Mouse (Mus musculus) C2C12 (cell line): ENCODE results near the gene Ptov1. TPM values are rescaled to one million over a fixed set of nuclear protein-coding genes. Genes with fewer than 3 reads are reported as not detected.

ENCODE experiments used
- H3K27me3 ChIP-seq: one replicate; pipeline ENCODE4 v1.6.1; 2011; ENCODE audit not compliant: control insufficient read depth, insufficient read depth, insufficient read length
- H3K36me3 ChIP-seq: one replicate; pipeline ENCODE4 v1.6.1; 2011; ENCODE audit not compliant: control insufficient read depth, insufficient read depth
- H3K4me3 ChIP-seq: one replicate; pipeline ENCODE4 v1.5.1; 2011; ENCODE audit warnings: mild to moderate bottlenecking, control low read depth; ENCODE audit not compliant: poor library complexity, insufficient read depth, severe bottlenecking
- H3K79me2 ChIP-seq: one replicate; pipeline ENCODE4 v1.6.1; 2011; ENCODE audit not compliant: control insufficient read depth, insufficient read depth
- H3K79me3 ChIP-seq: one replicate; pipeline ENCODE4 v1.6.1; 2011; ENCODE audit warnings: low read depth, control low read depth
- H3ac ChIP-seq: one replicate; pipeline ENCODE3; 2011; ENCODE audit warnings: low read depth; ENCODE audit not compliant: control insufficient read depth, insufficient read length
- CEBPB ChIP-seq: IDR thresholded peaks from one replicate; pipeline ENCODE4 v1.6.1; 2011; ENCODE audit warnings: low read depth, mild to moderate bottlenecking, control low read depth, moderate library complexity
- CTCF ChIP-seq: IDR thresholded peaks from one replicate; pipeline ENCODE4 v1.5.1; 2011; ENCODE audit not compliant: control insufficient read depth, insufficient read depth, insufficient read length
- FOSL1 ChIP-seq: IDR thresholded peaks from one replicate; pipeline ENCODE4 v1.8.0; 2011; ENCODE audit warnings: mild to moderate bottlenecking, low read length; ENCODE audit not compliant: poor library complexity, insufficient read depth, severe bottlenecking
- MAX ChIP-seq: IDR thresholded peaks from one replicate; pipeline ENCODE4 v1.6.1; 2011; ENCODE audit warnings: mild to moderate bottlenecking, control low read depth
- MYOD1 ChIP-seq: IDR thresholded peaks from one replicate; pipeline ENCODE4 v1.6.1; 2011; ENCODE audit warnings: low read depth; ENCODE audit not compliant: control insufficient read depth, insufficient read length
- MYOG ChIP-seq: IDR thresholded peaks from one replicate; pipeline ENCODE4 v1.6.1; 2011; ENCODE audit not compliant: control insufficient read depth, insufficient read length; ENCODE audit errors: extremely low read depth
- USF1 ChIP-seq: IDR thresholded peaks from one replicate; pipeline ENCODE4 v1.6.1; 2011; ENCODE audit warnings: low read depth, mild to moderate bottlenecking, control low read depth, moderate library complexity
- polyA plus RNA-seq: library from polyadenylated mRNA; unstranded; fragments of >200 nt; fragmentation: generic; extraction: Trizol; gene quantifications from one replicate; pipeline ENCODE4 v1.2.1, GENCODE M21; 2012; ENCODE audit warnings: missing spikeins

The Ptov1 gene
- polyA plus RNA-seq, 1 experiment = 221 TPM

DNA sequence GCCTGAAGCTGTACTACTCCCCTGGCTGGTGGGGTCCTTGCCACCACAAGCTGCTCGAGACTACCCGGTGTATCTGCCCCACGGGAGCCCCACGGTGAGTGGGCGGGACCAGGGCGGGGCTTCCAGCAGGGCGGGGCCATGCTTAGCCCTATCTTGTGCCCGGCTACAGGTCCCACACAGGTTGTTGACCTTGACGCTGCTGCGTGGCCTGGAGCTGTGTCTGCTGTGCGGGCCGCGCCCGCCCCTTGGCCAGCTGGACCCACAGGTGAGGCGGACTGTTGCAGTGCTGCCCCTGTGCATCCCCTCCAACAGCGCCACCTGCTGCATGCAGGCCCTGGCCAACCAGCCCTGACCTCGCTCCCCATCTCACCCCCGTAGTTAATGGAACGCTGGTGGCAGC, 29.0 kb upstream of the Ptov1 start:
- Histone ChIP-seq H3K27me3 (no peaks in the 10 kb centered on the region), H3K4me3 (no peak overlapping the region), H3ac (no peak overlapping the region), H3K36me3 (peaks cover 6% of the 10 kb centered on the region), H3K79me2 (no peaks in the 10 kb centered on the region), H3K79me3 (no peaks in the 10 kb centered on the region)
- TF ChIP-seq CEBPB (no peak), CTCF (no peak), FOSL1 (no peak), MYOG (no peak), USF1 (no peak), MYOD1 (no peak), MAX (no peak)

DNA sequence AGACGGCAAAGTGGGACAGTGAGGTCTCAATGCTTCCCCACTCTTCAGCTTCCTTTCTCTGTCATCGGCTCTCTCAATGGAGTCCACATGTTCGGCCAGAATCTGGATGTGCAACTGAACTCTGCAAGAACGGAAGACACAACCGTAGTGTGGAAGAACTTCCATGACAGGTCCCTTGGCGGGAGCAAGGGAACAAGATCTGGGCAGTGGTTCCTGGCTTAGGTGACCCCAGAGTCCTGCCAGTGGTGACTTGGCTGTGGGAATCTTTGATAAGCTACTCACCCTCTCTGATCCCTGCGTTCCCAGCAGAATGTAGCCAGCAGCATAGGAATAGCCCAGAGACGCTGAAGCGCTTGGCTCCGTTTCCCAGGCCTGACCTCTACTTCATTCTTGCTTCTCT, 26.9 kb upstream of the Ptov1 start:
- peaks cover 7% of the 10 kb centered on the region for H3K79me2 ChIP-seq
- TF ChIP-seq MAX (no peak), FOSL1 (no peak), MYOG (no peak), MYOD1 (no peak), CTCF (no peak), CEBPB (no peak), USF1 (no peak)
- no peaks in the 10 kb centered on the region for H3K27me3 ChIP-seq
- no peaks in the 10 kb centered on the region for H3K36me3 ChIP-seq
- H3K4me3 ChIP-seq = peak overlapping the region; percentile 45
- H3K79me3 ChIP-seq = peaks cover 6% of the 10 kb centered on the region
- peak overlapping the region; percentile 72 for H3ac ChIP-seq

DNA sequence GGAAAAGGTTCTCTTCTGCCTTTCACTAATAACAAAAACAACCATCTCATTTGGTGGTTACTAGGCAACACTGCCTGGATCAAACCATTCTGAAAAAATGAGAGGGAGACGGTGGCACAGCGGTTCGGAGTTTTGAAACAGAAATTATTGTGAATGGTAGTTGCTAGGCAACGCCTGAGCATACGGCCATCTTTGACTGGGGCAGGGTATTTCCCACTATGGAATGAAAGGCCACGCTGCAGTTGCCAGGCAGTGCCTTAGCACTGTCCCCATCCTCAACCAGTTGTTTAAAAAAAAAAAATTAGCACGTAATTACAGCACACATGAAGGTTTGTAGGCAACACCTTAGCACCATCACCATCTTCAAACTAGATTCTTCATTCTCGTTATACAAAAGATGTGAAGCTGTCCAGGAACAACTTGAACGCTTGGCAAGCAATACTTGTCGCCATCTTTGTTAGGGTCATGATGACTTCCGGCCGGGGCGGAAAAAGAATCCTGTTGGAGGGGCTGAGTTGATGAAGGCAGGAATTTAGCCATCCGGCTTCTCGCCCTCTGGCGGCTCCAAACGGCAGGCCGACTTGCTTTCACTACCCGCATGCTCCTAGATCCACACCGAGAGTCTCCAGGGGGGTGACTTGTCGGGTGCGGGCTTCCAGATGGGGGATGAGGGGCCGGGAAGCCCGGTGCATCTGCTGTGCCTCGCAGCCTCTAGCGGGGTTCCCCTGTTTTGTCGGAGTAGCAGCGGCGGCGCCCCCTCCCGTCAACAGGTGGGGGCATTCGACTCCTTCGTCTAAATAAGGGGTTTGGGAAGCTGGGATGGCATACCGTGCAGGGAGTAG, 26.2 kb upstream of the Ptov1 start, which contains the start of gene Fuz:
Gene Fuz, plus strand, starts transcription at position 487 of the 842 bp plus-strand sequence.
- Histone ChIP-seq H3ac (peak within 1 kb of the TSS; percentile 72), H3K79me3 (peaks cover 12% of the 10 kb centered on the region), H3K4me3 (peak within 1 kb of the TSS; percentile 45), H3K79me2 (peaks cover 14% of the 10 kb centered on the region), H3K36me3 (no peaks in the 10 kb centered on the region), H3K27me3 (no peaks in the 10 kb centered on the region)
- TF ChIP-seq MAX (no peak), MYOG (no peak), USF1 (no peak), CTCF (peak; percentile 12), MYOD1 (no peak)

DNA sequence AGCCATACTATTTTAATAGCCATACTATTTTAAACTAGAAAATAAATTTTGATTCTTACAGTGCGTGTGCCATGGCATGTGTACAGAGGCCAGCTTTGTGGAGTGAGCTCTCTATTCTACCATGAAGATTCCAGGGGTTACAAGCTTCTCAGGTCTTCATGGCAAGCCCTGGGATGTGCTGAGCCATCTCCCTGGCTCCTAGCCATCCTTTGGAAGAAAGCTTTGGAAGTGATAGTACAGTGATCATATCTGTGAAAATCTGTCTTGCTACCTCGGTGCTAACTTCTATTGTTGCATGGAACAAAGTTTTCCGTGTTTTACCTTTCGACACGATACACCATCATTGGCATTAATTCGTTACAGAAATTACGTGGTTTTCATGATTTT, 25.6 kb upstream of the Ptov1 start:
- Histone ChIP-seq H3ac (no peak overlapping the region), H3K79me2 (peaks cover 20% of the 10 kb centered on the region), H3K79me3 (peaks cover 17% of the 10 kb centered on the region), H3K4me3 (no peak overlapping the region), H3K27me3 (no peaks in the 10 kb centered on the region), H3K36me3 (no peaks in the 10 kb centered on the region)
- no peak for TF ChIP-seq FOSL1
- no peak for TF ChIP-seq CTCF
- TF ChIP-seq MYOD1 = no peak
- no peak for TF ChIP-seq MYOG
- TF ChIP-seq CEBPB = no peak
- no peak for TF ChIP-seq USF1
- TF ChIP-seq MAX = no peak

DNA sequence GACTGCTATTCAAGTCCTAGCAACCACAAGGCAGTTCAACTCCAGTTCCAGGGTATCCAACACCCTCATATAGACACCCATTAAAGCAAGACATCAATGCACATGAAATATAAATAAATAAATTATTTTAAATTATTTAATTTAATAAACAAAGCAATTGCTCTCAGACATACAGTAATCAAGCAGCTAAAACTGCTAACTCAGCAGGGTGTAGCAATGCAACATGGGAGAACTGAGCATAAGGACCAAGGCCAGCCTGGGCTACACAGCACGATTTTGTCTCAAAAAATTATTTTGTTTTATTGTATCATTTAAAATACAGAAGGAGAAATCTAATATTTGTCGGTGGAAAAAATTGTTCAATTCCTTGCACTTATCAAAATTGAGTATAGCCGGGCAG, 24.6 kb upstream of the Ptov1 start:
- Histone ChIP-seq H3K79me3 (peaks cover 22% of the 10 kb centered on the region), H3K4me3 (no peak overlapping the region), H3K79me2 (peaks cover 31% of the 10 kb centered on the region), H3ac (no peak overlapping the region), H3K36me3 (peaks cover 7% of the 10 kb centered on the region), H3K27me3 (no peaks in the 10 kb centered on the region)
- TF ChIP-seq MYOD1 (no peak), CTCF (no peak), USF1 (no peak), MAX (no peak), FOSL1 (no peak), CEBPB (no peak), MYOG (no peak)

DNA sequence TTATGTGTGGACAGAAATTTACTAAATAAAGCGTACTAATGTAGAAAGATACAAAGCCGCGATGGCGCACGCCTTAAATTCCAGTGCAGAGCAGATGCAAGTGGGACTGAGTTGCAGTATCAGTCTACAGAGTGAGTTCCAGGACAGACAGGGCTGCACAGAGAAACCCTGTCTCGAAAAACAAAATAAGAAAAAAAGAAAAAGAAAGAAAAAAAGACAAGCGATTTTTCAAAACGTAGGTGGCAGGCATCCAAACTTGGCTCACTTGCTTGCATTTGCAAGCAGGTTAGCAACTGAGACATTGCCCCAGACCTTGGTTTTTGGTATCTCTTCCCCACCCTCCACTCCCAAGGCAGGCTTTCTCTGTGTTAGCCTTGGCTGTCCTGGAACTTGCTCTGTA, 23.6 kb upstream of the Ptov1 start:
- H3K79me2 ChIP-seq = peaks cover 40% of the 10 kb centered on the region
- H3K4me3 ChIP-seq = no peak overlapping the region
- peaks cover 14% of the 10 kb centered on the region for H3K36me3 ChIP-seq
- TF ChIP-seq MYOG (no peak), MAX (no peak), MYOD1 (no peak), CEBPB (no peak), CTCF (no peak), FOSL1 (no peak), USF1 (no peak)
- H3K27me3 ChIP-seq = no peaks in the 10 kb centered on the region
- peaks cover 27% of the 10 kb centered on the region for H3K79me3 ChIP-seq
- H3ac ChIP-seq = no peak overlapping the region
